ENCODE assay signal across 7 mouse cellular contexts in genomic region chr16:32434066-32434465, GRCm38 (mm10). TPM values are rescaled to one million over a fixed set of nuclear protein-coding genes. Genes with fewer than 3 reads are reported as not detected.
A peak's percentile ranks its signal among the peaks of the same experiment; 100 is the strongest.
DNase-seq lines count a peak whose midpoint lies in the region; ATAC-seq and TF ChIP-seq lines count a peak whose summit lies in the region.

No protein-coding gene starts in this region.

- H3K9ac ChIP-seq in midbrain, embryonic 14.5 days (replicated peaks; ENCODE audit: low read length), result no peak overlapping the region

- ATAC-seq in G1E (ENCODE audit: extremely low read depth, insufficient number of reproducible peaks, low FRiP score, poor library complexity, severe bottlenecking), result peak; percentile 51
- ATAC-seq in megakaryocyte, adult 5-6 weeks (ENCODE audit: poor library complexity, severe bottlenecking), result peak; percentile 69
- ATAC-seq in midbrain, embryonic 14.5 days (ENCODE audit: low FRiP score, low TSS enrichment), result no peak

- no peak overlapping the region for H3K4me2 ChIP-seq in midbrain, embryonic 14.5 days (ENCODE audit: low read length)

- no peak overlapping the region for H3K27ac ChIP-seq in midbrain, embryonic 14.5 days (replicated peaks; ENCODE audit: low read depth, low read length)

- 73% methylated on average over 6 of the region's 6 CpGs for WGBS in midbrain, embryonic 14.5 days

- H3K9me3 ChIP-seq in G1E (replicated peaks), result no peaks in the 10 kb centered on the region
- no peaks in the 10 kb centered on the region for H3K9me3 ChIP-seq in midbrain, embryonic 14.5 days (ENCODE audit: control insufficient read depth, low read length)

- intact Hi-C loops in heart, postnatal 36 days (cut with DNase I), result loop anchor here (5.0 kb wide), 2 partner anchors 102 to 178 kb away; partner anchors contain the start of gene Ubxn7
- intact Hi-C loops in left cerebral cortex, postnatal 36 days (cut with DNase I), result no loop called here

- H3K4me1 ChIP-seq in G1E (ENCODE audit: insufficient read depth, low read depth, low read length), result peaks cover 75% of the 10 kb centered on the region
- H3K4me1 ChIP-seq in midbrain, embryonic 14.5 days (ENCODE audit: control insufficient read depth, insufficient read depth, low read length), result peaks cover 8% of the 10 kb centered on the region; the same call in 1 of the 2 replicates

- H3K27me3 ChIP-seq in G1E (ENCODE audit: insufficient read depth, low read length), result no peaks in the 10 kb centered on the region
- H3K27me3 ChIP-seq in midbrain, embryonic 14.5 days (ENCODE audit: control insufficient read depth, insufficient read depth, low read length), result no peaks in the 10 kb centered on the region

- peaks cover 31% of the 10 kb centered on the region for H3K36me3 ChIP-seq in G1E (replicated peaks)
- no peaks in the 10 kb centered on the region for H3K36me3 ChIP-seq in midbrain, embryonic 14.5 days (ENCODE audit: control insufficient read depth, insufficient read depth, low read length)

- no peak for TF ChIP-seq CTCF in G1E (IDR thresholded peaks at IDR 0.05; ENCODE audit: low read depth, low read length)

- DNase-seq in A20 (ENCODE audit: low read depth, low spot score) (peak; percentile 79), G1E (ENCODE audit: low spot score) (peak; percentile 66)
- peak; percentile 30 to 43 for DNase-seq in heart, postnatal 36 days
- no peak for DNase-seq in midbrain, embryonic 14.5 days
- DNase-seq in urinary bladder, adult 18-20 months (ENCODE audit: low spot score in 2 of 2), result no peak
- DNase-seq in left cerebral cortex, postnatal 36 days (ENCODE audit: low spot score in 2 of 2), result no peak

- no peak overlapping the region; the same call in 1 of the 2 replicates for H3K4me3 ChIP-seq in G1E (ENCODE audit: low read depth, low read length)
- H3K4me3 ChIP-seq in midbrain, embryonic 14.5 days (replicated peaks; ENCODE audit: low read depth, low read length), result no peak overlapping the region

RNA-seq across cellular contexts. Expression of gene Pcyt1a, which starts 3.3 kb away (rescaled TPM):
- total RNA-seq in G1E (2014; fragmentation: Nextera tagmentation) (62.7 and 101 TPM in 2 replicates), G1E (2017) (101 and 104 TPM in 2 replicates)
- 47.0 and 50.2 TPM in 2 replicates for polyA plus RNA-seq in G1E (2012)
- total RNA-seq in heart, postnatal 36 days (2021), result 100 to 1,000 TPM; 127 to 141 TPM
- total RNA-seq in megakaryocyte, adult 5-6 weeks (2015), result 32.5 and 38.2 TPM in 2 replicates
- total RNA-seq in megakaryocyte, adult 5-6 weeks (2017), result 43.9 and 59.9 TPM in 2 replicates
- 34.9 and 57.0 TPM in 2 replicates for polyA plus RNA-seq in midbrain, embryonic 14.5 days (2014; fragmentation: Nextera tagmentation; extraction: Ambion mirVana)
- total RNA-seq in left cerebral cortex, postnatal 36 days (2021), result 10 to 100 TPM; 44.1 to 44.6 TPM

RNA-seq across cellular contexts. Expression of gene Tctex1d2, which starts 14.6 kb away (rescaled TPM):
- total RNA-seq in G1E (2014; fragmentation: Nextera tagmentation) (9.7 and 10.8 TPM in 2 replicates), G1E (2017) (33.9 and 35.2 TPM in 2 replicates)
- 0.21 and 0.39 TPM in 2 replicates for polyA plus RNA-seq in G1E (2012)
- 1 to 10 TPM; 6.3 to 8.3 TPM for total RNA-seq in heart, postnatal 36 days (2021)
- 25.3 and 25.4 TPM in 2 replicates for total RNA-seq in megakaryocyte, adult 5-6 weeks (2015)
- total RNA-seq in megakaryocyte, adult 5-6 weeks (2017), result 26.2 and 30.9 TPM in 2 replicates
- polyA plus RNA-seq in midbrain, embryonic 14.5 days (2014; fragmentation: Nextera tagmentation; extraction: Ambion mirVana), result 34.1 and 40.1 TPM in 2 replicates
- total RNA-seq in left cerebral cortex, postnatal 36 days (2021), result 10 to 100 TPM; 14.6 TPM

RNA-seq across cellular contexts. Expression of gene Tm4sf19, which starts 33.8 kb away (rescaled TPM):
- total RNA-seq in G1E (2014; fragmentation: Nextera tagmentation) (not detected in 2 replicates), G1E (2017) (0.12 and 0.60 TPM in 2 replicates)
- polyA plus RNA-seq in G1E (2012), result not detected in 2 replicates
- not detected for total RNA-seq in heart, postnatal 36 days (2021)
- total RNA-seq in megakaryocyte, adult 5-6 weeks (2015), result not detected in 2 replicates
- not detected in 2 replicates for total RNA-seq in megakaryocyte, adult 5-6 weeks (2017)
- not detected in 2 replicates for polyA plus RNA-seq in midbrain, embryonic 14.5 days (2014; fragmentation: Nextera tagmentation; extraction: Ambion mirVana)
- total RNA-seq in left cerebral cortex, postnatal 36 days (2021), result not detected

RNA-seq across cellular contexts. Expression of gene Slc51a, which starts 53.6 kb away (rescaled TPM):
- not detected in 2 replicates for total RNA-seq in G1E (2014; fragmentation: Nextera tagmentation)
- total RNA-seq in G1E (2017), result 1.3 and 2.0 TPM in 2 replicates
- polyA plus RNA-seq in G1E (2012), result 0.02 TPM in 1 of 2 replicates, not detected in the other
- under 1 TPM; 0.38 to 0.44 TPM for total RNA-seq in heart, postnatal 36 days (2021)
- total RNA-seq in megakaryocyte, adult 5-6 weeks (2015), result not detected in 2 replicates
- 0.94 TPM in 1 of 2 replicates, not detected in the other for total RNA-seq in megakaryocyte, adult 5-6 weeks (2017)
- polyA plus RNA-seq in midbrain, embryonic 14.5 days (2014; fragmentation: Nextera tagmentation; extraction: Ambion mirVana), result 0.16 TPM in 1 of 2 replicates, not detected in the other
- total RNA-seq in left cerebral cortex, postnatal 36 days (2021), result not detected

Comparison
In these comparisons a context has a peak if more than half of its experiments do, and no peak if none do; other contexts are left out.
1. DNase-seq: peak in A20 (single experiment), G1E (single experiment) and heart, postnatal 36 days (2 of 2); none in midbrain, embryonic 14.5 days (single experiment), urinary bladder, adult 18-20 months (0 of 2) and left cerebral cortex, postnatal 36 days (0 of 2).